Mouse (Mus musculus) megakaryocyte, embryonic 14.5 days (primary cell): ENCODE measurements around the gene Cenpb.

Source experiments
- FLI1 ChIP-seq: IDR thresholded peaks from 2 replicates; pipeline ENCODE4 v1.6.1; 2012; ENCODE audit warnings: low read length, inconsistent platforms, mixed read lengths
- GATA1 ChIP-seq: IDR thresholded peaks from 3 replicates; pipeline ENCODE4 v1.6.1; 2012; ENCODE audit warnings: mixed read lengths, low read length, inconsistent platforms, borderline replicate concordance

GRCm38 (mm10) chr2:131189521-131190309 lies 9.8 kb upstream of the Cenpb start:
- TF ChIP-seq GATA1 (no peak), FLI1 (no peak)
